Mouse (Mus musculus): ENCODE results near the gene Dnmt3a. TPM values are rescaled to one million over a fixed set of nuclear protein-coding genes. Genes with fewer than 3 reads are reported as not detected.

Dnmt3a gene
- polyA plus RNA-seq, 2 experiments: 48.7 to 74.5 TPM

GRCm38 (mm10) chr12:3910466-3911093, 104.8 kb downstream of the Dnmt3a start:
- no peaks in the 10 kb centered on the region for H3K27me3 ChIP-seq (ENCODE audit: control insufficient read depth, insufficient read depth, low read length)
- ATAC-seq (ENCODE audit: low FRiP score, low read depth): no peak
- no peak overlapping the region for H3K9ac ChIP-seq (ENCODE audit: low read depth, low read length, severe bottlenecking)
- H3K9me3 ChIP-seq (ENCODE audit: control insufficient read depth, low read length): no peaks in the 10 kb centered on the region
- no peaks in the 10 kb centered on the region for H3K4me1 ChIP-seq (ENCODE audit: control insufficient read depth, insufficient read depth, low read length)
- WGBS: 56% methylated on average over 9 of the region's 10 CpGs
- DNase-seq (ENCODE audit: low spot score): no peak
- no peak overlapping the region for H3K4me3 ChIP-seq (replicated peaks; ENCODE audit: low read length)
- H3K36me3 ChIP-seq (ENCODE audit: control insufficient read depth, insufficient read depth, low read length): peaks cover 69% of the 10 kb centered on the region
- no peak overlapping the region for H3K27ac ChIP-seq (replicated peaks; ENCODE audit: low read depth, low read length)
- no peak for TF ChIP-seq POLR2A (IDR thresholded peaks at IDR 0.05; ENCODE audit: borderline replicate concordance, extremely low read depth, insufficient read depth, insufficient read length)
- H3K4me2 ChIP-seq (replicated peaks; ENCODE audit: low read depth, low read length, severe bottlenecking): no peak overlapping the region

DNA sequence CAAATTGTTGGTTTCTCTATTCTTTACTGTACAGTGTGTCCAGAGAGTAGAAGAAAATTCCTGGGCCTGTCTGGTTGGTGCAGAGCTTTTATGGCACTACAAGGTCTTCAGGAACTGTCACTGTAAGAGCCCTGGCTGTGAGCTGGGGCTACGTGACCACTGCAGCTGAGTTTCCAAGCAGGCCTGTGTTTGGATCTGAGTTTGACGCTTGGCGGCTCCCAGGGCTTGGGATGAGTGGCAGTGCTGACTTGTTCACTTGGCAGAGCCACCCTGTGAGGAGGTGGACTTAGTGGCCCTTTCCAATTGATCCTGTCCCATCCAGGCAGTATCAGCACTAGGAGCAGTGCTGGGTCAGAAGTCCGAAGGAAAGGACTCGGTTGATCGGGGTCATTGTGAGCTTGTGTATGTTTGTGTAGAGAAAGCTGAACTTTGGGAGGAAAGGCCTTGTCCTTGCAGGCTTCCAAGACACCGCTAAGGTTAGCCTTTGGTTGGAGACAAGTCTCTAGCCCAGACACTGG, 106.1 kb downstream of the Dnmt3a start:
- H3K4me1 ChIP-seq (ENCODE audit: control insufficient read depth, insufficient read depth, low read length): no peaks in the 10 kb centered on the region
- H3K27me3 ChIP-seq (ENCODE audit: control insufficient read depth, insufficient read depth, low read length): no peaks in the 10 kb centered on the region
- peaks cover 56% of the 10 kb centered on the region for H3K36me3 ChIP-seq (ENCODE audit: control insufficient read depth, insufficient read depth, low read length)
- no peak for TF ChIP-seq POLR2A (IDR thresholded peaks at IDR 0.05; ENCODE audit: borderline replicate concordance, extremely low read depth, insufficient read depth, insufficient read length)
- no peak for ATAC-seq (ENCODE audit: low FRiP score, low read depth)
- H3K4me3 ChIP-seq (replicated peaks; ENCODE audit: low read length): no peak overlapping the region
- 91% methylated on average over 7 of the region's 7 CpGs for WGBS
- H3K27ac ChIP-seq (replicated peaks; ENCODE audit: low read depth, low read length): no peak overlapping the region
- no peak overlapping the region for H3K4me2 ChIP-seq (replicated peaks; ENCODE audit: low read depth, low read length, severe bottlenecking)
- DNase-seq (ENCODE audit: low spot score): no peak
- no peak overlapping the region for H3K9ac ChIP-seq (ENCODE audit: low read depth, low read length, severe bottlenecking)
- H3K9me3 ChIP-seq (ENCODE audit: control insufficient read depth, low read length): no peaks in the 10 kb centered on the region

GRCm38 (mm10) chr12:3915852-3916251, 110.0 kb downstream of the Dnmt3a start:
- WGBS: 84% methylated on average over 3 of the region's 3 CpGs
- H3K4me1 ChIP-seq (ENCODE audit: control insufficient read depth, insufficient read depth, low read length): no peaks in the 10 kb centered on the region
- no peak overlapping the region for H3K4me2 ChIP-seq (replicated peaks; ENCODE audit: low read depth, low read length, severe bottlenecking)
- no peak overlapping the region for H3K9ac ChIP-seq (ENCODE audit: low read depth, low read length, severe bottlenecking)
- no peak for TF ChIP-seq POLR2A (IDR thresholded peaks at IDR 0.05; ENCODE audit: borderline replicate concordance, extremely low read depth, insufficient read depth, insufficient read length)
- H3K27me3 ChIP-seq (ENCODE audit: control insufficient read depth, insufficient read depth, low read length): no peaks in the 10 kb centered on the region
- DNase-seq (ENCODE audit: low spot score): no peak
- ATAC-seq (ENCODE audit: low FRiP score, low read depth): no peak
- no peak overlapping the region for H3K4me3 ChIP-seq (replicated peaks; ENCODE audit: low read length)
- H3K9me3 ChIP-seq (ENCODE audit: control insufficient read depth, low read length): no peaks in the 10 kb centered on the region
- H3K27ac ChIP-seq (replicated peaks; ENCODE audit: low read depth, low read length): no peak overlapping the region
- peaks cover 19% of the 10 kb centered on the region for H3K36me3 ChIP-seq (ENCODE audit: control insufficient read depth, insufficient read depth, low read length)

- Histone ChIP-seq H3K27ac (replicated peaks; ENCODE audit: low read depth, low read length) (no peak overlapping the region), H3K27me3 (ENCODE audit: control insufficient read depth, insufficient read depth, low read length) (no peaks in the 10 kb centered on the region), H3K36me3 (ENCODE audit: control insufficient read depth, insufficient read depth, low read length) (peaks cover 6% of the 10 kb centered on the region), H3K4me3 (replicated peaks; ENCODE audit: low read length) (no peak overlapping the region), H3K4me1 (ENCODE audit: control insufficient read depth, insufficient read depth, low read length) (no peaks in the 10 kb centered on the region), H3K9me3 (ENCODE audit: control insufficient read depth, low read length) (no peaks in the 10 kb centered on the region), H3K4me2 (replicated peaks; ENCODE audit: low read depth, low read length, severe bottlenecking) (no peak overlapping the region), H3K9ac (ENCODE audit: low read depth, low read length, severe bottlenecking) (0 out of 2 replicates have a peak overlapping the region, but pooled peaks have one; percentile 12)
- DNase-seq (ENCODE audit: low spot score): no peak
- no peak for TF ChIP-seq POLR2A (IDR thresholded peaks at IDR 0.05; ENCODE audit: borderline replicate concordance, extremely low read depth, insufficient read depth, insufficient read length)
- WGBS: 22% methylated on average over 14 of the region's 14 CpGs
- ATAC-seq (ENCODE audit: low FRiP score, low read depth): peak; percentile 16; the same call in 1 of the 2 replicates
Observed at GRCm38 (mm10) chr12:3917668-3918341, 112.0 kb downstream of the Dnmt3a start.

DNA sequence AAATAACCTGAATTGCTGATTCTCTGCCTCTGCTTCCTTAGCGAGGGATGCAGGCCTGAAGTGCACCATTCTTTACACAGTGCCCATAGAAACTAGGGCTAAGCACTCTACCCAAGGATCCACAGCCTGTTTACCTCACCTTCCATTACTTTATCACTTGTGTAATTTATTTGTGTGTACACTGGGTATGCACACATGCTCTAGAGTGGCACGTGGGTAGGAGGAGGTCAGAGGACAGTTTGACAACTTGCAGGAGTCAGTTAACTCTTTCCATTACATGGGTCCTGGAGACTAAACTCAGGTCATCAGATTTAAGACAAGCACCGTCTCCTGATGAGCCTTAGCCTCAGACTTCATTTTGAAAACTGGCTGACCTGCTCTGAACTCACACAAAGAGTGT, 112.8 kb downstream of the Dnmt3a start:
- 59% methylated on average over 3 of the region's 3 CpGs for WGBS
- DNase-seq (ENCODE audit: low spot score) (no peak), ATAC-seq (ENCODE audit: low FRiP score, low read depth) (no peak)
- no peaks in the 10 kb centered on the region for H3K9me3 ChIP-seq (ENCODE audit: control insufficient read depth, low read length)
- no peak overlapping the region for H3K4me3 ChIP-seq (replicated peaks; ENCODE audit: low read length)
- peaks cover 6% of the 10 kb centered on the region for H3K36me3 ChIP-seq (ENCODE audit: control insufficient read depth, insufficient read depth, low read length)
- no peaks in the 10 kb centered on the region for H3K27me3 ChIP-seq (ENCODE audit: control insufficient read depth, insufficient read depth, low read length)
- no peak overlapping the region for H3K9ac ChIP-seq (ENCODE audit: low read depth, low read length, severe bottlenecking)
- no peaks in the 10 kb centered on the region for H3K4me1 ChIP-seq (ENCODE audit: control insufficient read depth, insufficient read depth, low read length)
- no peak overlapping the region for H3K27ac ChIP-seq (replicated peaks; ENCODE audit: low read depth, low read length)
- no peak overlapping the region for H3K4me2 ChIP-seq (replicated peaks; ENCODE audit: low read depth, low read length, severe bottlenecking)
- TF ChIP-seq POLR2A (IDR thresholded peaks at IDR 0.05; ENCODE audit: borderline replicate concordance, extremely low read depth, insufficient read depth, insufficient read length): no peak

All from limb, embryonic 14.5 days (tissue).